Mouse (Mus musculus) small intestine, adult 2 months (tissue): Measurements from ENCODE around the gene Dync1i1.

Experiments
- CTCF ChIP-seq: fragments of 200-500 bp; IDR thresholded peaks from 2 replicates; pipeline ENCODE4 v1.5.1; 2012; ENCODE audit warnings: low read depth, mild to moderate bottlenecking, control low read depth, inconsistent platforms, low read length, moderate library complexity, mixed read lengths; ENCODE audit not compliant: insufficient replicate concordance, insufficient read length; ENCODE audit errors: extremely low read depth
- POLR2A ChIP-seq: fragments of 200-500 bp; IDR thresholded peaks from 2 replicates; pipeline ENCODE4 v1.6.1; 2012; ENCODE audit warnings: low read depth, mild to moderate bottlenecking, control low read depth, inconsistent platforms, low read length, moderate library complexity

DNA sequence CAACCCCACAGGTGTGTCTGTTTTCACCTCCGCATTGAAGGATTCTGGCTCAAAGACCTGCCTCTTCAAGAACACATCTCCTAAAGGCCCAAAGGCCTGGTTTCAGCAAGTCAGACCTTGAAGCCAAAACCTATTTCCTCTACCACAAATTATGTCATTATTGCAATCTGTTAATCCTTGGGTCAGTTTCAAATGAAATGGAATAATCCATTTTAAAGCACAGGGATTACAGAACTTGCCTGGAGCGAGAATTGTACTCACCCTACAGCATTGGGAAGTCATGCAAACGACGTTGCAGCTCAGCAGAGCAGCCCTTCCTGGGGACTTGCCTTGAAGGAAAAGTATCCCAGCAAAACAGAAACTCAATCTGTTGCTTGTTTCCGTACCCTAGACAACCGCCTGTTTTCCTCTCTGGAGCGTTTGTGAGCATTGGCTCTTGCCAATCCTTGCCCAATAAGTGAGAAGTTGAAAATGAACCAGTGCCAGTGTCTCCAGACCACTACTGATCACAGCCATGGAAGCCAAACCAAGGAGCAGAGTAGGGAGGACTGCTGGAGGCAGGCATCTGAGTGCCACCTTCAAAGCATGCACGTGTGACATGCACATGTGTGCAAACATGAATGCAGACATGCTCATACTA is 241.5 kb downstream of the Dync1i1 start:
- TF ChIP-seq CTCF (no peak), POLR2A (no peak)
